Mouse (Mus musculus) ovary, postnatal 36 days (tissue): ENCODE data around the gene Arhgap11a.

ENCODE experiments used
- DNase-seq: peaks from one replicate; pipeline ENCODE4 v3.0.0; 2022; ENCODE audit warnings: low spot score, mixed read lengths

The Arhgap11a gene

DNA sequence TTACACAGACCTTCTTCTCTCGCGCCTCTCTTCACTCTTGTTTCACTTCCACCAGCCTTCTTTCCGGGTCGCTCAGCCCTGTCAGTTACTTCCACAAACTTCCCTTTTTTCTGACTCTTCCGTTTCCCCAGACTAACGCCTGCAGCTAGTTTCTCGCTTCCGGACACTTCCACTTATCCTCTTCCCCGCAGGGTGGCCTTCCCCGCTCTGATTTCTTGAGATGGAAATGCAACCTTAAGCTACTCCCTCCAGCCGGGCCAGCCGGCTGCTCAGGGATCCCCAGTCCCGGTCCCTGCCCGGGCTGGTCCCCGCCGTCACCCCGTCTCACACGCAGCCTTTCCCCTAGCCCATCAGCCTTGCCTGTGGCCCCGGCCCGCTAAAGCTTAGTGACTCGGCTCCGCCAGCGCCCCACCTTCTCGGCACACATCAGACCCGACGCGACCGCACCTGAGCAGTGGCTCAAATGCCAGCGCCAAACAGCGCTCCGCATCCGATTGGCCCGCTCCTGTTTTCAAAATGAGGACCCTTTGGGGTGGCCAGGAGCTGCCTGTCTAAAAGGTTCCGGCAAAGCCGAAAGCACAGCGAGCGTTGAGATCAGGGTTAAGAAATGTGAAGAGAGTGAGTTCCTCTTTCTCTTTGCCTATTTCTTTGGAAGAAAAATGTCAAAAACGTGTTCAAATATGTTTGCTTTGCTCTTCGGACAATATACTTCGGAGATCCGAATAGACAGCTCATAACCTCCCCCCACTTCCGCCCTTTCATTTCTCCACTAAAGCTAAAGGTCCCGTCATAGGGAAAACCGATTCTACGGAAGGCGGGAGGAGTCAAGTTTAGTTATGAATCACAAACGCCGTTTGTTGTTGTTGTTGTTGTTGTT is at the start of gene Arhgap11a:
Gene Arhgap11a, minus strand, starts transcription at position 417 of the 877 bp plus-strand sequence.
- peak; percentile 87 for DNase-seq

DNA sequence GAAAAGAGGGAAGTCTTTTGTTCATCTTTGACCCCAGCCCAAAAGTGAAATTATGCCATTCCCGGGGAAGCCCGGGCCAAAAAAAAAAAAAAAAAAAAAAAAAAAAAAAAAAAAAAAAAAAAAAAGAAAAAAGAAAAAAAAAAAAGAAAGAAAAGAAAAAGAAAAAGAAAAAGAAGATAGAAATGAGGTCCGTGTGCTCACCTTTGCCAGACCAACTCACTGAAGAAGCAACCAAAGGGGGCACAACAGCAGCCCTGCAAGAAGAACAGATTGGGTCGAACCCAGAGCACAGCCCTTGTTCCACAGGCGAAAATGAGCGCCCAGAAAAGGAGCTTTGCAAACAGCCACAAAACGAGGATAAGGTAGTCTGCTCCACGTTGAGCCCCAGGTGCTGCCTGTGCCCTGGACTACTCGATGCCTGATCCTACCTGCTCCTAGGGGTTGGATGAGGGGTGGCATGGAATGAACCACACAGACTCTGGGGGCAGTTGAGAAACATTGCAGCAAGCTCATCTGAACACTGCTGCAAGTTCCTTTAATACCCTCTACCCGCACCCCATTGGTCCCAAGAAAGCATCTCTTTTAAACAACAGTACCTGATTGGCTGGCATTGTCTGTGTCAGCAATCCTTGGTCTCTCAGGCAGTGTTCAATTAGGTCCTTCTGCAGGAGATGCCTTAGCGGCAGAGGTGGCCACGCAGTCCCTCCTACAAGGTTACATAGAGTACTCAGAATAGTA is 45.1 kb upstream of the Arhgap11a start:
- no peak for DNase-seq

DNA sequence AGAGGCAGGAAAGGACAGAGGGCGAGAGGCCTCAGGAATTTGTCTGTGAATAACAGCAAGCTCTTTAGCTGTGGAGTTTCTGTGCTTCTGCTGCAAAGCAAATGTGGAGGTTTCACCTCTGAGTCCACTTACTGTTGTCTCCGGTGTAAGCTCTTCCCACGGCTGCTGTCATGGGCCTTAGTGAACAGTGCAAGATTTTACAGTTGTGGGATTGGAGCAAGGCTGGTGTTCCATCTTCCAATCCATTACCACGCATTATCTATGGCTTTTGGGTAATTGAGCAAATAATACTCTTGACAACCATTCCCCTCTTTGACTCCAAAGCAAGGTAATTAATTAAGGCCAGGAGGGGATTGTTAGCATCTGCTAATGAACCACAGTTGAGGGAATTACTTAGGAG is 38.7 kb upstream of the Arhgap11a start:
- no peak for DNase-seq

DNA sequence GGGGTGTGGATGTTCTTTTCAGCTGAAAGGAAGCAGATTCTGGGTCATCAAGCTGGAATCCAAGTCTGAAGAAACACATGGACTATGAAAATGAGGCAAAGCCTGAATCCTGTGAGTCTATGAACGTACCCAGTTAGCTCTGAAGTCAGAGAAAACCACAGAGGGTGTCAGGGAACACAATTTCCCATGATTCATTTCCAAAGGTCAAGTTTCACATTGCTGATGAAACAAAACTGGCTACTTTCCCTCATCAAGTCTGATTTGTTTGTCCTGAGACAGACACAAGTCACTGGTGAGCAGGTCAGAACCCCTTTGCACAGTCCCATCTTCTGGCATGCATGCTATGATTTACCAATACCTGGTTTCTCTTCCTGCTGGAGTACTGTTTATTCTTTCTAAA is 37.6 kb upstream of the Arhgap11a start:
- DNase-seq = no peak

DNA sequence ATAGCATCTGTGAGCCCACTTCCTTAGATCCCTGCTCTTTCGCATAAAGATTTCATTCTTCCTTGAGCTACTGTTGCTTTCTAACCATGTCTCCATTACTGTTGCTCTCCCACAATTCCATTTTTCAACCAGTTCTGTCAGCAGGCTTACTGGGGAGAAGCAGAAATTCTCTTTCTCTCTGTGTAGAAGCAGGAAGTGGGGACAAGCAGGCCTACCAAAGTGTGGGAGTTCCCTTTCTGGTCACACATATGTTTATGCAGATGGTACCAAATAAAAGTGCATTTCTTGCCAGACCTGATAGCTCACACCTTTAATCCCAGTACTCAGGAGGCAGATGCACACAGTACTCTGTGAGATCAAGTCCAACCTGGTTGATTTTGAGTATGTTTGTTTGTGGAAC is 21.7 kb upstream of the Arhgap11a start:
- no peak for DNase-seq

DNA sequence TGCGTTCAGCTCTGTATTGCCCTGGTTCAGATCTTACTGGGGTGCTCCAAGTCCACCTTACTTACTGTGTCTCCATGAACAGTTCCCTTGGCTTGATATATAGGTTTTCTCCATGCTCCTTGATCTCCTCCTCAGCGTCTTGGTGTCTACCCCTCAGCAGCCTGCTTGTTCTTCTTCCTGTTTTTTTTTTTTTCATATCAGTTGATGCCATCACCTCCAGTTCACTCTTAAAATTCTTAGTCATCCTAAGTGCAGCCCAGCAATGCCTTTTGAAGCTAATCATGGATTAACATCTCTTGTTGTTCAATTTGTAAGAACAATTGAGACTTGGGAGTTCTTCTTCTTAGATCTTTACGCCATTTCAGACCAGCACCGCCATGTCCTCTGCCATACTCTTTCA is 19.9 kb upstream of the Arhgap11a start:
- no peak for DNase-seq

DNA sequence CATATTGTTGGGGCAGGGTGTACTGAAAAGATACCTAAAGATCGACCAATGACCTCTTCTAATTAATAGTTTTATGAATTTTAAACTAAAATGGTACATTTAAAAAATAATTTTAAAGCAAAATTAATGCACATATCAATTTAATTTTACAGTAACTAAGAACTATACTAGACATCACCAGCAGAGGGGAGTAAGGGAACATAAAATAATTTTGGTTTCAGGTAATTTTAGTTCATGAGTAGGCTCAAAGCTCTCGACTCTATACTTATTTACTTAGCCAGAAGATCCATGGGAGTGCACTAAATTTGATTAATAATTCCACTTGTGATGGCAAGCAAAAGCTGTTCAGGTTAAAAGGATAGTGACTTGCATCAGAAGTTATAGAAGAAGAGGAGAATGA is 17.7 kb upstream of the Arhgap11a start:
- no peak for DNase-seq

DNA sequence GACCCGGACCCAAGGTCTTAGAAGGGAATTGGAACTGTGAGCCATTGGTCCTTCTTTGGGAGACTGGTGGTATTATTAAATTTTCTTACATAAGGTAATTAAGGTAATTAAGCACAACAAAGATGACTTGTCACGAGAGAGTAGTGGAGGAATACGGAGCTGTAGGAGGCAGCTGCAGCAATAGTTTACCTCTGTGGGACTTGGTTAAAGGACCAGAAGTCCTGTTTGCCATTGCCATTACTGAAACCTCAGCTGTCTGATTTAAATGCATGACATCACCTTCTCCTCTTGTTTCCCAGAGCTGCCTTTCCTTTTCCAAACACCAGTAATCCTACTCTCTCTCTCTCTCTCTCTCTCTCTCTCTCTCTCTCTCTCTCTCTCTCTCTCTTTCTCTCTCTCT is 680 bp upstream of the Arhgap11a start:
- DNase-seq = no peak

DNA sequence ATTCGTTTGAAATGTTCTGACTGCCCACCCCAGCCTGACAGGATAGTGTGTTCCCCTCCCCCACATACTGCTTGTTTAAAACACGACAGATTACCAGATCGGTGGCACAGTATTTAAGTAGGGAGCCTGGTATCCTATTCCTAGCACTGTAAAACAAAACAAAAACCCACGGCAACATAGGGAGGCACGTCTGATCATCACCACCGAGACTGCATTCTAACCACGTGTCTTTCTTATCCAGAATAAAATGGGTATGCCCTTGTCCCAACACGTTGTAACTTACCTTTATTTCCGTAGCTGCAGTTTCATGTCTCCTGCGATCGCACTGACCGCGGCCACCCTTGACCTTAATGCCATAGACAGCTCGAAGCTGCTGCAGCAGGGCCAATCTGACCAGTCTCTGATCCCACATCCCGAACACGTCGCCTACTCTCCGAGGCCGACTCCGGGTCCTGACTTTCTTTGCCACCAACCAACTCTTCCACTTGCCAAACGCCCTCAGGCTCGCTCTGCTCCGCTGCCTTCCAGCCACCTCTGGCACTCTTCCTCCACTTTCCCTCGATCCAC is 700 bp downstream of the Arhgap11a start:
- no peak for DNase-seq

DNA sequence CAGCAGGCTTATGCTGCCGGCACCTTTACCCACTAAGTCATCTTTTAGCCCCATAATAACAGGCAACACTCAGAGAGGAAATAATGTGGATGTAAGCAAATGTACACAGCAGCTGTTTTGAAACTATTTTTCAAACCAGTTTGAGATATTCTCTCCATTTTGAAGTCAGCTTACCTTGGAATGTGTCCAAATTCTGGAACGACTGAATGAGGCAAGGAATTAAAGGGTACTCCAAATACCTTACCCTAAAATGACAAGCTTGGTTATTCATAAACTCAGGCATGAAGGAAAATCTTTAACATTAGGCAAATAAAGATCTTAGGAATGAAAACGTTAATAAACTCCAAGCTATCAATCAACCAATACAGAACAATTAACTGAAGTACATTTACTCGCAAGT is 3.4 kb downstream of the Arhgap11a start:
- DNase-seq = no peak

DNA sequence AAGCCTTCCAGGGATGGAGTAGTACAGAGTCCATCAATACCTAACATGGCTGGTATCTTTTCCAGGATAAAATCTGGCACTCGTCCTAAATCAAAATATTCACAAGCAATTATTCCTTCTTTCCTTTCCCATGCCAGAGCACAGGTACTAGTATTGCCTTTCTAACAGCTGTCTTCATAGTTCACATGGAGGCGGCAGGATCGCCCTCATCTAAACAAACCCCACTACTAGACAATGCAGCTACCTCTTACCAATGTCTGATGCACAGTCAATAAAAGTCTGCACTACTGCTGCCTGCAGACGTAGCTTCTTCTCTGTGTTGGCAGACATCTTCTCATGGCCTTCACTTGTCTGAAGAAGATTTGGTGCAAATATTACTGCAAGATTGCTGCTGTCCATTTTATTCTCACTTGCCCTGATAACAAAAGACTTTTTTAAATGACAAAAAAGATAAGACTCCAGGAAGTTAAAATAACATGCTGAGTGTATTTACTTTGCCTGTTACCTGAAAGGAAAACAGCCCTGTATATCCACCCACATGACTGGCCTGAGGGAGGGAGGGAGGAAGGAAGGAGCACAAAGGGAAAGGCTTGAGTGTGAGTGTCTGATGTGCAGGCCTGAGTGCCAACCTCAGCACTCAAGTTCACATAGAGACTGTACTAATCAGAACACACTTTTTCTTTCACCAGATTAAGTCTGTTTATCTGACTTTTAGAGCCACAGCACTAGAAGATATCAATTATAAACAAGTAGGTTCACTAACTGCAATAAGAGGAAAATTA is 6.6 kb downstream of the Arhgap11a start:
- no peak for DNase-seq

DNA sequence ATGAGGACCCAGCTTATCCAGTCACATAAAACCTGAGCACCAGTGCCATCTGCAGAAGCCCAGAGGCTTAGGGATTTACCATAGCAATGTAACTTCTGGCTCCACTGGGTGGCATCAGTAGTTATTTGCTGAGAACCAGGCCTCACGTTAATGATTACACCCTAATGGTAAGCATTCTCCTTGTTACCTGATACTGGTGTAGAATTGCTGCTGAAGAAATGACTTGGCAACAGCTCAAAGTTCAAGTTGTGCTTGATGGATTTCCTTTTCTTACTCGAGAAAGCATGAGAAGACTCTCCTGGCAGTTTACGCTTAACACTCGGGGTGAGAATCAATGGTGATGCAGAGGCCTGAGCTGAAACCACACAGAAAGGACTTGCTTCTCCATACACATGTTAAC is 9.0 kb downstream of the Arhgap11a start:
- no peak for DNase-seq

DNA sequence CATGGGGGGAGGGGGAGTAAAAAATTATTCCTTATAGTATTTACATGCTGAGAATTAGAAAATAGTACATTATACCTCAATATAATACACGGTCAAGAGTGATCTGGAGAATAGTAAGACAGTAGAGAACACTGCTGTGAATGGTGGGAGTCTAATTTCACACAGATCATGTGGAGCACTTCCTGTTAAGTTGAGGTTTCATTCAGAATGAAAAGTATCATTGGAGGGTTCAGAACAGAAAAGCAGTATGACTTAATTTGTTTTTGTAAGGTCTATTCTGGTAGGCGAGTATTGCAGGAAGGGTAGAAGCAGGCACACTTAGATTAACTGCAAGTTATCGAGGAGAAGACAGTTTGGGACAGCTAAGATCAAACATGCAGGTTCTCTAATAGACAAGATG is 13.2 kb downstream of the Arhgap11a start:
- DNase-seq = no peak

DNA sequence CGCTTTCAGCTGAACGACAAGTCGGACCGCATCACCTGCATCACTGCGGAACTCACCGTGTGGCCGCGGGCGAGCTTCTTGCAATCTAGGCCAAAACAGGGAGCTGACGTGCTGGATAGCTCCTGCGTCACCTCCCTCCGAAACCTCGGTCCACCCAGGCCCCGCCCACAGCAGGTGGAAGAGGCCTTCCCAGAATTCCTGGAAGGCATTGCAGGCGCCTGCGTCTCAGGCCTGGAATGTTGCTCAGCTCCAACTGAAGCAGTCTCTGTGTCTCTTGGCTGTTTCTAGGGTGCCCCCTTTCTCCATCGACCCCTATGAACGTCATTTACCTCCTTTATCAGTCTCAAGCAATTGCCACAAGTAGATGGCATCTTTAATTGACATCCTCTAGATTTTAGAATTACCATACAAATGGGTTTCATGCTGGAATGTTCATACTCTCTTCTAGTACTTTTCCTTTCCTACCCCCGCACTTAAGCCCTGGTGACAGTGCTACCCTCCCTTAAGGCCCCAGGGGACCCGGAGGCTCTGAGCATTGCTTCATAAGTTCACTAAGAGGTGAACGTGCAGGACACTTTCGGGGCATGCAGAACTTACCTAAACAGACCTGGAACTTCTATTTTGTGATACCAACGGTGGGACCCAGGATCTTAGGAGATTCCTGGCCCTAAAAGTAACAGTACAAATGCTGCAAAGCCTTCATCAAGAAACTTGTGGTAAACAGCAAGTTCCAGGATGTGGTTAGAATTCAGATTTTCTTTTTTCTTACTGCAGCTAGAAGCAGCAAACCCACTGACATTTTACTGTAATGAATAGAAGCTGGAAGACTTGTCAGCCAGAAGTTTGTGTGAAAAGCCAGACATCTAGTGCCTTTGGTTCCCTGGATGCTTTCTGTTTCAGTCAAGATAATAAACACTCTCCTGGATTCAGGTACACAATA is 19.2 kb downstream of the Arhgap11a start, which contains the start of gene Scg5:
Gene Scg5, minus strand, starts transcription at position 179 of the 940 bp plus-strand sequence.
- peak; percentile 61 for DNase-seq

DNA sequence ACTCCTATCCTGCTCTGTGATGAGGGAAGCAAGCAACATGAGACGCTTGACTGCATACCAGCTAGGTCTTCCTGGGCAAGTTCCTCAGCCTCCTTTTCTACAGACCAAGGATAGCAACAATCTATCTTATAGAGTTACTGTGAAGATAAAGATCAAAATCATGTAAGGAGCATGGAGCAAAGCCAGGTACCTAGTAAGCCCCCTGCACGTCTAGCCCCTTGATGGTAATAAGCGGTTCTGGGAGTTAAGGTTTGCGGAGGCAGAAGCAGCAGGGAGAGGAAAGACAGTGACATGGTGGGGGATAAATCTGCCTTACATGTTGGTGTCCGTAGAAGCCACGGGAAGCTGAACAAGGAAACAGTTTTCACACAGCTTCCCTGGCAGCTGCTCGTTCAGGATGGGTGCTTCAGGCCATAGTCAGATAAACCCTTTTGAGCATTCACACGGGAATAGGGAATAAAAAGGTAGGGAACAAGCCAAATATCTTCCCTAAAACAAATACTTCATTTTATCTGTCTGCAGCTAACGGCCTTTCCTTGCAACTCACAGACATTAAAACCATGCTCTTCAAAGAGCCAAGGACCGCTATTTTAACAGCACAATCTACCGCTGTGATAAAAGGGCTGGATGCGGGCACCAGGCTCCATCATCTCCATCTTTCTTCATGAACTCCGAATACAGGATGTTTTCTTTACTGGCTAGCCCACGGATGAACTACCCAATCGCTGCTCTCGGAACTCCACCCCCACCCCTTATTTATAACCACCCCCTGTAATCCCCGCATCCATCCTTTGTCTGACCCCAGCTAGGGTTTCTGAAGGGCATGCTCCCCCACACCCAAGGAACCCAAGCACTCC is 20.1 kb downstream of the Arhgap11a start:
- no peak for DNase-seq

DNA sequence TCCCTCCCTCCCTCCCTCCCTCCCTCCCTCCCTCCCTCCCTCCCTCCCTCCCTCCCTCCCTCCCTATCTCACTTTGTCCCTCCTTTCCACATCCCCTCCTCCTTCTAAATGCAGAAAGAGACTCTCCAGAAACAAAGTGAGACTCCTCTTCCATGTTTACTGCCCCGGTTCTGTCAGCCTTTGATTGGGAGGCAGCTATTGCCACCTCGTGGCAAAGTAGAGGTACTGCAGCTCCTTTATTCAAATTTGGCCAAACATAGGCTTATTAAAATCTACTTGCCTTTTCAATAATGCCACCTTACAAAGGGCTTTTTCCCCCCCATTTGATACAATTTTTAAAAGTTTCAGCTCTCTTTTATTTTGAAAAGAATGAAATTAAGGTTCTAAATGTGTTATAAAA is 24.6 kb downstream of the Arhgap11a start:
- DNase-seq = peak; percentile 21

DNA sequence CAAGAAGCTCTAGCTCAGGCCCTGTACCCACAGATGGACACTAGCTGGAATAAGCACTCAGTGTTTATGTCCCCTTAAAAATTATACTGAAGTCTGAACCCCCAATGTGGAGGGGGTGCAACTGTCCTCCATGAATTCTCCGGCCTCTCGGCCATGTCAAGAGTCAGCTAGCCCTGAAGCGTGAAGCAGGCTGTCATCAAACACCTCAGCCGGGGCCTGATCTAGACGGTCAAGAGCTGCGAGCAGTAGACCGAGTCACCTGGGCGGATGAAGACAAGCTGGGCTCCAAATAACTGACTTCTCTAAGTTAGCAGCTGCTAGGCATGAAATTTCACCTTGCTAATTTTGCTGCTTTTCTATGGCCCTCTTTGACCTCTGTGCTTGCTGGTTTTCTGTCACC is 26.1 kb downstream of the Arhgap11a start:
- DNase-seq = no peak

DNA sequence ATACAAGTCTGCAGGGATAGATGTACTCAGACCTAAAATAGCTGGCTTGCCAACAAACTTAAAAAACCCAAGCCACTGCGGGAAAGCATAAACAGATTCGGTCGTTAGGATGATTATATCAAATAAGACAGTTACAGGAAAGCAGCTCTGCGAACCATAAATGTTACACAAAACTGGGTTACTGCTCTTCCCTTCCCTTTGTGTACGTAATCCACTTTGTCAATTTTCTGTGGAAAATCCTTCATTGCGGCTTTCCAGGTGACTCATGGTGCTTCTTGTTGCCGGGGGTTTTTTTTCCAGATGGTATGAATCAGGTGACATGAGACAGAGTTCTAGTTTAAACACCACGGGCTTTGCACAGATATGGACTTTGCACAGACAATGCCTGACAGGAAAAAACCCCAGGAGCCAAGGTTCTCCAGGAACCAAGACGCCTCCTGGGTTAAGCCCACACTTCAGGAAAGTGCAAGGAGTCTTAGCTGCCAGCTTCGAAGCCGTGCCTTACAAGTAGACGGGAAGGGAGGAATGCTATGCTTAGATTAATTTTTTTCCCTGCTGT is 27.2 kb downstream of the Arhgap11a start:
- DNase-seq = no peak

DNA sequence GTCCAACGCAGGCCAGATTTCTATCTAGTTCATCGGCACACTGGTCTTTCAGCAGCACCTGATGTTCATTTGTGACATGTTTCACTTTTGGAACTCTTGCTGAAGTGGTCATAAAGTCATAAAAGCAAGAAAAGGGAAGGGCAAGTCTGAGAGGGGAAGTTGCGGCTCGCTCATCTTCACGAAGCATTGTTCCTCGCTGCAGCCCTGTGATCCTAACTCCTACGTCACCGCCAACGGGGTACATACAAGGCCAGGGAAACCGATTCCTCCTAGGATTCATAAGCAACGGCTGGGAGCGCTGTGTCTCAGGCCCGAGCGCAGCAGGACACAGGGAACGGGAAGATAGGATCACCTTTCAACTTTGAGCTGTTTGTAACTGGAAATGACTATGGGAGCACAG is 28.3 kb downstream of the Arhgap11a start:
- no peak for DNase-seq
